Mouse (Mus musculus): ENCODE measurements around the gene Borcs7.

Gene Borcs7

GRCm38 (mm10) chr19:46689460-46690372 lies at the start of gene Borcs7:
Gene Borcs7 (plus strand): TSS chr19:46689906.
- DNase-seq (ENCODE audit: low read depth, low spot score): peak; percentile 97

- DNase-seq (ENCODE audit: low read depth, low spot score): no peak
These were observed 48.9 kb upstream of the Borcs7 start for GRCm38 (mm10) chr19:46640780-46641179.

GRCm38 (mm10) chr19:46641420-46642085 lies 48.2 kb upstream of the Borcs7 start:
- DNase-seq (ENCODE audit: low read depth, low spot score): peak; percentile 78

GRCm38 (mm10) chr19:46642136-46642753 lies 47.5 kb upstream of the Borcs7 start:
- peak; percentile 24 for DNase-seq (ENCODE audit: low read depth, low spot score)

GRCm38 (mm10) chr19:46643236-46643635 lies 46.5 kb upstream of the Borcs7 start:
- DNase-seq (ENCODE audit: low read depth, low spot score): peak; percentile 66

- no peak for DNase-seq (ENCODE audit: low read depth, low spot score)
These were observed 45.3 kb upstream of the Borcs7 start for GRCm38 (mm10) chr19:46644343-46644792.

- peak; percentile 71 for DNase-seq (ENCODE audit: low read depth, low spot score)
These were observed 44.7 kb upstream of the Borcs7 start for GRCm38 (mm10) chr19:46644793-46645602.

- peak; percentile 23 for DNase-seq (ENCODE audit: low read depth, low spot score)
These were observed 43.6 kb upstream of the Borcs7 start for GRCm38 (mm10) chr19:46646041-46646481.

- DNase-seq (ENCODE audit: low read depth, low spot score): no peak
These were observed 42.5 kb upstream of the Borcs7 start for GRCm38 (mm10) chr19:46647254-46647653.

GRCm38 (mm10) chr19:46647850-46648249 lies 41.9 kb upstream of the Borcs7 start:
- no peak for DNase-seq (ENCODE audit: low read depth, low spot score)

GRCm38 (mm10) chr19:46648565-46648964 lies 41.1 kb upstream of the Borcs7 start:
- no peak for DNase-seq (ENCODE audit: low read depth, low spot score)

GRCm38 (mm10) chr19:46653188-46653587 lies 36.5 kb upstream of the Borcs7 start:
- DNase-seq (ENCODE audit: low read depth, low spot score): no peak

- DNase-seq (ENCODE audit: low read depth, low spot score): no peak
These were observed 36.0 kb upstream of the Borcs7 start for GRCm38 (mm10) chr19:46653616-46654235.

- no peak for DNase-seq (ENCODE audit: low read depth, low spot score)
These were observed 34.1 kb upstream of the Borcs7 start for GRCm38 (mm10) chr19:46655626-46656025.

GRCm38 (mm10) chr19:46656151-46656840 lies 33.4 kb upstream of the Borcs7 start:
- DNase-seq (ENCODE audit: low read depth, low spot score): no peak

- no peak for DNase-seq (ENCODE audit: low read depth, low spot score)
These were observed 32.2 kb upstream of the Borcs7 start for GRCm38 (mm10) chr19:46657339-46658020.

GRCm38 (mm10) chr19:46658348-46658747 lies 31.4 kb upstream of the Borcs7 start:
- DNase-seq (ENCODE audit: low read depth, low spot score): no peak

GRCm38 (mm10) chr19:46658851-46659250 lies 30.9 kb upstream of the Borcs7 start:
- DNase-seq (ENCODE audit: low read depth, low spot score): no peak

- DNase-seq (ENCODE audit: low read depth, low spot score): no peak
These were observed 28.2 kb upstream of the Borcs7 start for GRCm38 (mm10) chr19:46661511-46661910.

GRCm38 (mm10) chr19:46662214-46662613 lies 27.5 kb upstream of the Borcs7 start:
- DNase-seq (ENCODE audit: low read depth, low spot score): no peak
